Mouse (Mus musculus): ENCODE data around the gene Chga. TPM values are rescaled to one million over a fixed set of nuclear protein-coding genes. Genes with fewer than 3 reads are reported as not detected.

Chga gene
- polyA plus RNA-seq, 1 experiment = 4.6 TPM

GRCm38 (mm10) chr12:102552001-102552400 lies 2.8 kb upstream of the Chga start:
- no peak for TF ChIP-seq GATA1 (IDR thresholded peaks at IDR 0.05; ENCODE audit: low read length)
- no peak for TF ChIP-seq TAL1 (IDR thresholded peaks at IDR 0.05; ENCODE audit: low read length)
- peaks cover 39% of the 10 kb centered on the region for H3K4me1 ChIP-seq (ENCODE audit: control insufficient read depth)
- no peaks in the 10 kb centered on the region for H3K36me3 ChIP-seq (ENCODE audit: control insufficient read depth)
- peaks cover 33% of the 10 kb centered on the region for H3K27me3 ChIP-seq (ENCODE audit: control insufficient read depth)
- no peaks in the 10 kb centered on the region for H3K9me3 ChIP-seq (ENCODE audit: control insufficient read depth, low read length)
- H3K4me3 ChIP-seq (replicated peaks) = no peak overlapping the region

- H3K9me3 ChIP-seq (ENCODE audit: control insufficient read depth, low read length) = no peaks in the 10 kb centered on the region
- peaks cover 46% of the 10 kb centered on the region for H3K27me3 ChIP-seq (ENCODE audit: control insufficient read depth)
- TF ChIP-seq GATA1 (IDR thresholded peaks at IDR 0.05; ENCODE audit: low read length) = no peak
- no peak for TF ChIP-seq TAL1 (IDR thresholded peaks at IDR 0.05; ENCODE audit: low read length)
- H3K4me1 ChIP-seq (ENCODE audit: control insufficient read depth) = peaks cover 39% of the 10 kb centered on the region
- H3K4me3 ChIP-seq (replicated peaks) = no peak overlapping the region
- no peaks in the 10 kb centered on the region for H3K36me3 ChIP-seq (ENCODE audit: control insufficient read depth)
These were observed 979 bp upstream of the Chga start for GRCm38 (mm10) chr12:102553705-102554275.

- Histone ChIP-seq H3K27me3 (ENCODE audit: control insufficient read depth) (peaks cover 46% of the 10 kb centered on the region), H3K9me3 (ENCODE audit: control insufficient read depth, low read length) (no peaks in the 10 kb centered on the region), H3K4me1 (ENCODE audit: control insufficient read depth) (peaks cover 33% of the 10 kb centered on the region), H3K4me3 (replicated peaks) (no peak overlapping the region), H3K36me3 (ENCODE audit: control insufficient read depth) (no peaks in the 10 kb centered on the region)
- TF ChIP-seq TAL1 (IDR thresholded peaks at IDR 0.05; ENCODE audit: low read length) = no peak
- TF ChIP-seq GATA1 (IDR thresholded peaks at IDR 0.05; ENCODE audit: low read length) = no peak
These were observed 1.1 kb downstream of the Chga start for GRCm38 (mm10) chr12:102555850-102556249.

- H3K4me3 ChIP-seq (replicated peaks) = no peak overlapping the region
These were observed 2.6 kb downstream of the Chga start for GRCm38 (mm10) chr12:102557372-102557771.

GRCm38 (mm10) chr12:102565086-102565485 lies 10.3 kb downstream of the Chga start:
- no peak for TF ChIP-seq GATA1 (IDR thresholded peaks at IDR 0.05; ENCODE audit: low read length)
- no peak for TF ChIP-seq TAL1 (IDR thresholded peaks at IDR 0.05; ENCODE audit: low read length)
- Histone ChIP-seq H3K9me3 (ENCODE audit: control insufficient read depth, low read length) (no peaks in the 10 kb centered on the region), H3K36me3 (ENCODE audit: control insufficient read depth) (peaks cover 3% of the 10 kb centered on the region), H3K4me1 (ENCODE audit: control insufficient read depth) (peaks cover 40% of the 10 kb centered on the region), H3K27me3 (ENCODE audit: control insufficient read depth) (peaks cover 4% of the 10 kb centered on the region; the same call in 1 of the 2 replicates), H3K4me3 (replicated peaks) (no peak overlapping the region)

More at GRCm38 (mm10) chr12:102557372-102557771, 2.6 kb downstream of the Chga start:
- H3K36me3 ChIP-seq (ENCODE audit: control insufficient read depth) = no peaks in the 10 kb centered on the region
- peaks cover 18% of the 10 kb centered on the region for H3K4me1 ChIP-seq (ENCODE audit: control insufficient read depth)
- no peaks in the 10 kb centered on the region for H3K9me3 ChIP-seq (ENCODE audit: control insufficient read depth, low read length)
- H3K27me3 ChIP-seq (ENCODE audit: control insufficient read depth) = peaks cover 46% of the 10 kb centered on the region
- TF ChIP-seq TAL1 (IDR thresholded peaks at IDR 0.05; ENCODE audit: low read length) (no peak), GATA1 (IDR thresholded peaks at IDR 0.05; ENCODE audit: low read length) (no peak)

- H3K27me3 ChIP-seq (ENCODE audit: control insufficient read depth) = peaks cover 4% of the 10 kb centered on the region; the same call in 1 of the 2 replicates
- no peak overlapping the region for H3K4me3 ChIP-seq (replicated peaks)
- no peaks in the 10 kb centered on the region for H3K9me3 ChIP-seq (ENCODE audit: control insufficient read depth, low read length)
- H3K4me1 ChIP-seq (ENCODE audit: control insufficient read depth) = peaks cover 58% of the 10 kb centered on the region
- peaks cover 4% of the 10 kb centered on the region for H3K36me3 ChIP-seq (ENCODE audit: control insufficient read depth)
- TF ChIP-seq GATA1 (IDR thresholded peaks at IDR 0.05; ENCODE audit: low read length) (no peak), TAL1 (IDR thresholded peaks at IDR 0.05; ENCODE audit: low read length) (no peak)
These were observed 12.2 kb downstream of the Chga start for GRCm38 (mm10) chr12:102566951-102567350.

- Histone ChIP-seq H3K36me3 (ENCODE audit: control insufficient read depth) (peaks cover 7% of the 10 kb centered on the region), H3K9me3 (ENCODE audit: control insufficient read depth, low read length) (no peaks in the 10 kb centered on the region), H3K4me1 (ENCODE audit: control insufficient read depth) (peaks cover 65% of the 10 kb centered on the region), H3K4me3 (replicated peaks) (no peak overlapping the region), H3K27me3 (ENCODE audit: control insufficient read depth) (0 out of 2 replicates have a peak, but pooled peaks cover under 1% of the 10 kb centered on the region)
- TF ChIP-seq TAL1 (IDR thresholded peaks at IDR 0.05; ENCODE audit: low read length) (no peak), GATA1 (IDR thresholded peaks at IDR 0.05; ENCODE audit: low read length) (no peak)
These were observed 13.4 kb downstream of the Chga start for GRCm38 (mm10) chr12:102568219-102568618.

- H3K4me3 ChIP-seq (replicated peaks) = no peak overlapping the region
- no peaks in the 10 kb centered on the region for H3K9me3 ChIP-seq (ENCODE audit: control insufficient read depth, low read length)
- H3K27me3 ChIP-seq (ENCODE audit: control insufficient read depth) = no peaks in the 10 kb centered on the region
- H3K36me3 ChIP-seq (ENCODE audit: control insufficient read depth) = peaks cover 8% of the 10 kb centered on the region
- peaks cover 46% of the 10 kb centered on the region for H3K4me1 ChIP-seq (ENCODE audit: control insufficient read depth)
- TF ChIP-seq TAL1 (IDR thresholded peaks at IDR 0.05; ENCODE audit: low read length) = no peak
- no peak for TF ChIP-seq GATA1 (IDR thresholded peaks at IDR 0.05; ENCODE audit: low read length)
These were observed 15.3 kb downstream of the Chga start for GRCm38 (mm10) chr12:102570111-102570510.

- Histone ChIP-seq H3K27me3 (ENCODE audit: control insufficient read depth) (no peaks in the 10 kb centered on the region), H3K36me3 (ENCODE audit: control insufficient read depth) (peaks cover 8% of the 10 kb centered on the region), H3K4me1 (ENCODE audit: control insufficient read depth) (peaks cover 39% of the 10 kb centered on the region), H3K4me3 (replicated peaks) (no peak overlapping the region), H3K9me3 (ENCODE audit: control insufficient read depth, low read length) (no peaks in the 10 kb centered on the region)
- TF ChIP-seq TAL1 (IDR thresholded peaks at IDR 0.05; ENCODE audit: low read length) (no peak), GATA1 (IDR thresholded peaks at IDR 0.05; ENCODE audit: low read length) (no peak)
These were observed 16.0 kb downstream of the Chga start for GRCm38 (mm10) chr12:102570734-102571133.

- H3K4me3 ChIP-seq (replicated peaks) = no peak overlapping the region
- peaks cover 31% of the 10 kb centered on the region for H3K4me1 ChIP-seq (ENCODE audit: control insufficient read depth)
- TF ChIP-seq GATA1 (IDR thresholded peaks at IDR 0.05; ENCODE audit: low read length) (no peak), TAL1 (IDR thresholded peaks at IDR 0.05; ENCODE audit: low read length) (no peak)
- no peaks in the 10 kb centered on the region for H3K27me3 ChIP-seq (ENCODE audit: control insufficient read depth)
- peaks cover 8% of the 10 kb centered on the region for H3K36me3 ChIP-seq (ENCODE audit: control insufficient read depth)
- H3K9me3 ChIP-seq (ENCODE audit: control insufficient read depth, low read length) = no peaks in the 10 kb centered on the region
These were observed 16.9 kb downstream of the Chga start for GRCm38 (mm10) chr12:102571666-102572065.
